8 mouse cellular contexts compared by ENCODE assay signal in genomic region chr19:10880085-10880974, GRCm38 (mm10). TPM values are rescaled to one million over a fixed set of nuclear protein-coding genes. Genes with fewer than 3 reads are reported as not detected.
DNase-seq lines count a peak whose midpoint lies in the region; ATAC-seq and TF ChIP-seq lines count a peak whose summit lies in the region.

No protein-coding gene starts in this region.

- DNase-seq in CH12.LX (ENCODE audit: extremely low read depth) (peak; percentile 90), adipocyte (ENCODE audit: low spot score) (peak; percentile 71)
- DNase-seq in forebrain, embryonic 10.5 days (ENCODE audit: extremely low spot score, low spot score): no peak
- DNase-seq in heart, postnatal 25 days (ENCODE audit: low spot score): peak; percentile 36
- DNase-seq in kidney, postnatal 4 days: peak; percentile 54 to 65
- DNase-seq in testis, postnatal 14 days (ENCODE audit: low spot score): no peak

- peak overlapping the region; percentile 77 for H3K9ac ChIP-seq in CH12.LX (ENCODE audit: insufficient read depth, low read depth)
- H3K9ac ChIP-seq in stomach, embryonic 15.5 days: no peak overlapping the region

- dilution Hi-C loops in CH12.LX (cut with MboI; ENCODE audit: extremely low pct_ligation_motif_present, extremely low pct_unique_long_range_greater_than_20kb, low sequenced_read_pairs): no loop called here

- intact Hi-C loops in heart, postnatal 25 days (cut with DNase I): loop anchor here (2.0 kb wide), 1 partner anchor 14 kb away; the partner anchor contains the start of gene Prpf19

- peak overlapping the region; percentile 40 to 80 (median 66) for H3K4me3 ChIP-seq in CH12.LX (replicated peaks in 1 of 3; ENCODE audit: low read depth in 2 of 3, low read length in 2 of 3, poor library complexity in 1 of 3)
- peak overlapping the region; percentile 60 for H3K4me3 ChIP-seq in forebrain, embryonic 10.5 days
- H3K4me3 ChIP-seq in stomach, embryonic 15.5 days (replicated peaks): peak overlapping the region; percentile 71

- peak overlapping the region; percentile 41 for H3K27ac ChIP-seq in CH12.LX (ENCODE audit: insufficient read depth, low read depth)
- H3K27ac ChIP-seq in forebrain, embryonic 10.5 days: peak overlapping the region; percentile 95
- H3K27ac ChIP-seq in stomach, embryonic 15.5 days: peak overlapping the region; percentile 94

- no peaks in the 10 kb centered on the region for H3K27me3 ChIP-seq in CH12.LX (replicated peaks)
- no peaks in the 10 kb centered on the region for H3K27me3 ChIP-seq in forebrain, embryonic 10.5 days (ENCODE audit: poor library complexity, severe bottlenecking)
- no peaks in the 10 kb centered on the region for H3K27me3 ChIP-seq in stomach, embryonic 15.5 days (replicated peaks)

- peak; percentile 32; the same call in 1 of the 2 replicates for ATAC-seq in megakaryocyte-erythroid progenitor cell, adult 5-6 weeks (replicated peaks; ENCODE audit: low FRiP score, low TSS enrichment, poor library complexity, severe bottlenecking)
- ATAC-seq in stomach, embryonic 15.5 days (ENCODE audit: insufficient read depth, low FRiP score, low read depth): peak; percentile 48

- WGBS in forebrain, embryonic 10.5 days: 46% methylated on average over 7 of the region's 7 CpGs
- 41% methylated on average over 6 of the region's 7 CpGs for WGBS in stomach, embryonic 15.5 days

- peak; percentile 35; the same call in 1 of the 2 replicates for TF ChIP-seq POLR2A in CH12.LX (IDR thresholded peaks at IDR 0.05; ENCODE audit: low read depth, low read length)

- H3K36me3 ChIP-seq in CH12.LX (replicated peaks in 1 of 2; ENCODE audit: control insufficient read depth in 1 of 2, insufficient read depth in 1 of 2, low read length in 1 of 2): peaks cover 6 to 31% of the 10 kb centered on the region in 2 experiments
- peaks cover 25% of the 10 kb centered on the region for H3K36me3 ChIP-seq in forebrain, embryonic 10.5 days (replicated peaks)
- no peaks in the 10 kb centered on the region for H3K36me3 ChIP-seq in stomach, embryonic 15.5 days

- H3K79me2 ChIP-seq in CH12.LX (replicated peaks; ENCODE audit: control insufficient read depth, extremely low read depth, insufficient read depth, poor library complexity, severe bottlenecking): peaks cover 10% of the 10 kb centered on the region

- peak; percentile 51 for TF ChIP-seq RAD21 in CH12.LX (IDR thresholded peaks at IDR 0.05; ENCODE audit: low read depth, low read length)

- in situ Hi-C loops in CH12.LX (cut with MboI; ENCODE audit: low pct_ligation_motif_present, low pct_unique_long_range_greater_than_20kb, low sequenced_read_pairs): no loop called here

- peaks cover 6 to 34% of the 10 kb centered on the region in 2 experiments for H3K4me1 ChIP-seq in CH12.LX (ENCODE audit: control insufficient read depth in 1 of 2, insufficient read depth in 2 of 2)
- H3K4me1 ChIP-seq in forebrain, embryonic 10.5 days: peaks cover 27% of the 10 kb centered on the region
- peaks cover 26% of the 10 kb centered on the region; the same call in 1 of the 2 replicates for H3K4me1 ChIP-seq in stomach, embryonic 15.5 days

- TF ChIP-seq CTCF in CH12.LX (conservative IDR thresholded peaks at IDR 0.05 in 1 of 2, IDR thresholded peaks at IDR 0.05 in 1 of 2; ENCODE audit: low read depth in 2 of 2, low read length in 2 of 2): peak in 1 of 2 experiments; percentile 73; a peak in 2 of 4 replicates

- TF ChIP-seq EP300 in CH12.LX (IDR thresholded peaks at IDR 0.05; ENCODE audit: low read length): peak; percentile 61

- H3K4me2 ChIP-seq in CH12.LX (ENCODE audit: insufficient read depth, low read depth, poor library complexity, severe bottlenecking): peak overlapping the region; percentile 73
- peak overlapping the region; percentile 90 for H3K4me2 ChIP-seq in stomach, embryonic 15.5 days

- peaks cover 3% of the 10 kb centered on the region for H3K9me3 ChIP-seq in CH12.LX (replicated peaks; ENCODE audit: low read length)
- peaks cover 8% of the 10 kb centered on the region for H3K9me3 ChIP-seq in forebrain, embryonic 10.5 days
- no peaks in the 10 kb centered on the region for H3K9me3 ChIP-seq in stomach, embryonic 15.5 days

TF ChIP-seq in CH12.LX, 34 proteins besides CTCF, POLR2A, EP300 and RAD21 (continues in another document):
- no peak for TF ChIP-seq CHD1 (IDR thresholded peaks at IDR 0.05; ENCODE audit: low read depth, low read length)
- 0 out of 2 replicates have a peak, but pooled peaks have one; percentile 3 for TF ChIP-seq JUN (IDR thresholded peaks at IDR 0.05; ENCODE audit: insufficient read depth, low read depth, low read length)
- TF ChIP-seq MXI1 (IDR thresholded peaks at IDR 0.05; ENCODE audit: low read depth, low read length): peak; percentile 70
- TF ChIP-seq GABPA (IDR thresholded peaks at IDR 0.05; ENCODE audit: insufficient replicate concordance, low read depth, low read length): no peak
- TF ChIP-seq CHD2 (IDR thresholded peaks at IDR 0.05; ENCODE audit: low read length): no peak
- TF ChIP-seq SIN3A (IDR thresholded peaks at IDR 0.05; ENCODE audit: low read length): peak; percentile 82
- TF ChIP-seq RCOR1 (conservative IDR thresholded peaks at IDR 0.05; ENCODE audit: low read depth, low read length): no peak
- TF ChIP-seq IRF4 (IDR thresholded peaks at IDR 0.05; ENCODE audit: low read depth, low read length): peak; percentile 79
- no peak for TF ChIP-seq ZC3H11A (IDR thresholded peaks at IDR 0.05; ENCODE audit: low read depth, low read length)
- peak; percentile 55; the same call in 1 of the 2 replicates for TF ChIP-seq MYC (IDR thresholded peaks at IDR 0.05; ENCODE audit: low read depth, low read length)
- TF ChIP-seq NRF1 (IDR thresholded peaks at IDR 0.05; ENCODE audit: low read depth, low read length): no peak; the same call in 1 of the 2 replicates
- TF ChIP-seq UBTF (IDR thresholded peaks at IDR 0.05; ENCODE audit: low read depth, low read length): no peak
- TF ChIP-seq ZKSCAN1 (IDR thresholded peaks at IDR 0.05; ENCODE audit: borderline replicate concordance, low read depth, low read length): peak; percentile 80
- peak; percentile 59 for TF ChIP-seq MAX (IDR thresholded peaks at IDR 0.05; ENCODE audit: low read length)
- peak; percentile 73 for TF ChIP-seq MEF2A (IDR thresholded peaks at IDR 0.05; ENCODE audit: borderline replicate concordance, low read depth, low read length)
- no peak for TF ChIP-seq USF2 (conservative IDR thresholded peaks at IDR 0.05; ENCODE audit: low read depth, low read length)
- peak; percentile 43; the same call in 1 of the 2 replicates for TF ChIP-seq HCFC1 (IDR thresholded peaks at IDR 0.05; ENCODE audit: low read depth, low read length)

RNA-seq across cellular contexts. Expression of gene Tmem109, which starts 1.5 kb away (rescaled TPM):
- 32.9 and 34.0 TPM in 2 replicates for total RNA-seq in CH12.LX (2012; rRNA removed)
- total RNA-seq in CH12.LX (2014; rRNA removed): 14.8 and 17.9 TPM in 2 replicates
- polyA plus RNA-seq in CH12.LX (2012; ENCODE audit: insufficient read length, low read depth): 46.3 and 51.5 TPM in 2 replicates
- polyA plus RNA-seq in forebrain, embryonic 10.5 days (2016; fragmentation: Nextera tagmentation; extraction: Ambion mirVana): 51.4 and 53.8 TPM in 2 replicates
- 10 to 100 TPM; 82.8 to 87.8 TPM for total RNA-seq in heart, postnatal 25 days (2021)
- 23.4 and 41.0 TPM in 2 replicates for total RNA-seq in megakaryocyte-erythroid progenitor cell, adult 5-6 weeks (2014; fragmentation: Nextera tagmentation)
- total RNA-seq in megakaryocyte-erythroid progenitor cell, adult 5-6 weeks (2017): 11.1 and 21.7 TPM in 2 replicates
- polyA plus RNA-seq in stomach, embryonic 15.5 days (2015; fragmentation: Nextera tagmentation; extraction: Ambion mirVana): 112 and 118 TPM in 2 replicates

RNA-seq across cellular contexts. Expression of gene Tmem132a, which starts 10.6 kb away (rescaled TPM):
- total RNA-seq in CH12.LX (2012; rRNA removed) (2.0 and 2.9 TPM in 2 replicates), CH12.LX (2014; rRNA removed) (0.05 TPM in 1 of 2 replicates, not detected in the other)
- 20.2 and 22.9 TPM in 2 replicates for polyA plus RNA-seq in CH12.LX (2012; ENCODE audit: insufficient read length, low read depth)
- polyA plus RNA-seq in forebrain, embryonic 10.5 days (2016; fragmentation: Nextera tagmentation; extraction: Ambion mirVana): 110 and 115 TPM in 2 replicates
- total RNA-seq in heart, postnatal 25 days (2021): 10 to 100 TPM; 15.6 to 17.9 TPM
- 0.10 and 2.4 TPM in 2 replicates for total RNA-seq in megakaryocyte-erythroid progenitor cell, adult 5-6 weeks (2014; fragmentation: Nextera tagmentation)
- 0.23 and 0.56 TPM in 2 replicates for total RNA-seq in megakaryocyte-erythroid progenitor cell, adult 5-6 weeks (2017)
- 59.9 and 65.6 TPM in 2 replicates for polyA plus RNA-seq in stomach, embryonic 15.5 days (2015; fragmentation: Nextera tagmentation; extraction: Ambion mirVana)

RNA-seq across cellular contexts. Expression of gene Prpf19, which starts 14.7 kb away (rescaled TPM):
- total RNA-seq in CH12.LX (2012; rRNA removed) (115 and 153 TPM in 2 replicates), CH12.LX (2014; rRNA removed) (357 and 364 TPM in 2 replicates)
- polyA plus RNA-seq in CH12.LX (2012; ENCODE audit: insufficient read length, low read depth): 244 and 355 TPM in 2 replicates
- 43.8 and 47.1 TPM in 2 replicates for polyA plus RNA-seq in forebrain, embryonic 10.5 days (2016; fragmentation: Nextera tagmentation; extraction: Ambion mirVana)
- 100 to 1,000 TPM; 213 to 229 TPM for total RNA-seq in heart, postnatal 25 days (2021)
- 148 and 173 TPM in 2 replicates for total RNA-seq in megakaryocyte-erythroid progenitor cell, adult 5-6 weeks (2014; fragmentation: Nextera tagmentation)
- total RNA-seq in megakaryocyte-erythroid progenitor cell, adult 5-6 weeks (2017): 145 and 393 TPM in 2 replicates
- 37.9 and 42.6 TPM in 2 replicates for polyA plus RNA-seq in stomach, embryonic 15.5 days (2015; fragmentation: Nextera tagmentation; extraction: Ambion mirVana)

RNA-seq across cellular contexts. Expression of gene Zp1, which starts 40.1 kb away (rescaled TPM):
- total RNA-seq in CH12.LX (2012; rRNA removed) (not detected in 2 replicates), CH12.LX (2014; rRNA removed) (0.26 TPM in 1 of 2 replicates, not detected in the other)
- not detected in 2 replicates for polyA plus RNA-seq in CH12.LX (2012; ENCODE audit: insufficient read length, low read depth)
- polyA plus RNA-seq in forebrain, embryonic 10.5 days (2016; fragmentation: Nextera tagmentation; extraction: Ambion mirVana): not detected in 2 replicates
- total RNA-seq in heart, postnatal 25 days (2021): not detected
- total RNA-seq in megakaryocyte-erythroid progenitor cell, adult 5-6 weeks (2014; fragmentation: Nextera tagmentation): not detected in 2 replicates
- not detected in 2 replicates for total RNA-seq in megakaryocyte-erythroid progenitor cell, adult 5-6 weeks (2017)
- not detected in 2 replicates for polyA plus RNA-seq in stomach, embryonic 15.5 days (2015; fragmentation: Nextera tagmentation; extraction: Ambion mirVana)

RNA-seq across cellular contexts. Expression of gene Slc15a3, which starts 40.8 kb away (rescaled TPM):
- total RNA-seq in CH12.LX (2012; rRNA removed) (84.5 and 86.7 TPM in 2 replicates), CH12.LX (2014; rRNA removed) (89.3 and 94.3 TPM in 2 replicates)
- polyA plus RNA-seq in CH12.LX (2012; ENCODE audit: insufficient read length, low read depth): 217 and 219 TPM in 2 replicates
- polyA plus RNA-seq in forebrain, embryonic 10.5 days (2016; fragmentation: Nextera tagmentation; extraction: Ambion mirVana): 0.32 and 0.37 TPM in 2 replicates
- 1 to 10 TPM; 2.1 to 2.2 TPM for total RNA-seq in heart, postnatal 25 days (2021)
- 0.50 and 0.99 TPM in 2 replicates for total RNA-seq in megakaryocyte-erythroid progenitor cell, adult 5-6 weeks (2014; fragmentation: Nextera tagmentation)
- total RNA-seq in megakaryocyte-erythroid progenitor cell, adult 5-6 weeks (2017): 0.56 TPM in 1 of 2 replicates, not detected in the other
- polyA plus RNA-seq in stomach, embryonic 15.5 days (2015; fragmentation: Nextera tagmentation; extraction: Ambion mirVana): 0.45 and 0.49 TPM in 2 replicates

Comparison
In these comparisons a context has a peak if more than half of its experiments do, and no peak if none do; other contexts are left out.
1. DNase-seq: peak in CH12.LX (single experiment), adipocyte (single experiment), heart, postnatal 25 days (single experiment) and kidney, postnatal 4 days (2 of 2); none in forebrain, embryonic 10.5 days (single experiment) and testis, postnatal 14 days (single experiment).
2. H3K27ac ChIP-seq: peak in every context shown above with its lines; median percentile 95 in forebrain, embryonic 10.5 days; 94 in stomach, embryonic 15.5 days; 41 in CH12.LX.
3. RNA of gene Tmem132a, which starts 10.6 kb away (total RNA-seq): 15.6 to 17.9 TPM in heart, postnatal 25 days; 0.05 to 2.9 TPM in CH12.LX and 0.10 to 2.4 TPM in megakaryocyte-erythroid progenitor cell, adult 5-6 weeks; every median in the first group is over 4 times any median in the second.
4. Peak in every context shown above with its lines, with median percentiles within 50 percentile points of each other: H3K4me3 ChIP-seq.